Mouse (Mus musculus) adrenal gland, adult 18-20 months (tissue): ENCODE measurements around the gene Bphl. TPM values are rescaled to one million over a fixed set of nuclear protein-coding genes. Genes with fewer than 3 reads are reported as not detected.
A peak's percentile ranks its signal among the peaks of the same experiment; 100 is the strongest.
"Not testable (repeated sequence)": the region's sequence is repeated elsewhere in the genome, so short reads cannot be mapped to it uniquely, and the experiment has no call there.

ENCODE experiments used
- DNase-seq, 2 experiments: peaks; one replicate each; pipeline ENCODE4 v3.0.0; 2021 to 2022; ENCODE audit warnings: low spot score in 2 of 2
- total RNA-seq, 2 experiments: library from RNA; stranded (reverse); gene quantifications; 1 replicate in 1 of 2; 2 replicates in 1 of 2; pipeline ENCODE4 v1.2.3; 2021

Gene Bphl
- total RNA-seq, 2 experiments from 2014 or later = 81.0 to 98.3 TPM

- DNase-seq = no peak
Observed at GRCm38 (mm10) chr13:34087052-34087812, 49.8 kb downstream of the Bphl start.

GRCm38 (mm10) chr13:34088201-34088649 is 50.8 kb downstream of the Bphl start:
- not testable (repeated sequence) for DNase-seq

- DNase-seq = no peak
Observed at GRCm38 (mm10) chr13:34088871-34089288, 51.5 kb downstream of the Bphl start.

GRCm38 (mm10) chr13:34089358-34089757 is 52.0 kb downstream of the Bphl start:
- no peak for DNase-seq

DNA sequence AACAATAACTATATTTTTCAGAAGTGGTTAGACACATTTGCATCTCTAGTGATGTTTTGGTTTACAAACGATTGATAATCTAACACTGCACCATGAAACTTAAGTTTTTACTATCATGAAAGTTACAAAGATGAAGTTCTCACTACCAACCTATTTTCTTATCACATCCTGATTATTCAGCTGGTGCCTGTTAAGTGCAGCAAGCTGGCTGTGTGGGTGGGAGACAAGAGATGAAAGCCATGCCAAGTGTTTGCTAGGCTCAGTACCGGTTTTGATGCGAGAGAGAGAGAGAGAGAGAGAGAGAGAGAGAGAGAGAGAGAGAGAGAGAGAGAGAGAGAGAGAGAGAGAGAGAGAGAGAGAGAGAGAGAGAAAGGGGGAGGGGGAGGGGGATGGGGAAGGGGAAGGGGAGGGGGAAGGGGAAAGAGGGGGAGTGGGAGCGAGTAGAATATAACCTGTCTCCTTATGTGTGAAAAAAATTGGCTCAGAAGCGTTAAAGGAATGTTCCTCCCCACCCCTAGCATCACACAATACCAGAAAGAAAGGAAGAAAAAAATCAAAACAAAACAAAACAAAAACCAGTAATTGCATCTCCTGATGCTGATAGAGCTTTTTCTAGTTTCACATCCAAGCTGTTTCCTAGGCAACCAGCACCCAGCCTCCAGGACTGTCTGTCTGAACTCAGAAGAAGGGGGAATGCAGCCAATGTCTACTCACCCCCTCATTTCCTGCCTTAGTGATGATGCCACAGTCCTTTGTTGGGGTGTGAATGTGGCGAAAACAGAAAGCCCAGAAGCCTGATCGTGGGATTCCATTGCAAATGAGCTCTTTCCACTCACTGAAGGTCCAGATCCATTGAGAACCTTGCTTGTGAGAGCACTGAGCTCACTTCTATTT is 58.4 kb downstream of the Bphl start:
- no peak for DNase-seq

DNA sequence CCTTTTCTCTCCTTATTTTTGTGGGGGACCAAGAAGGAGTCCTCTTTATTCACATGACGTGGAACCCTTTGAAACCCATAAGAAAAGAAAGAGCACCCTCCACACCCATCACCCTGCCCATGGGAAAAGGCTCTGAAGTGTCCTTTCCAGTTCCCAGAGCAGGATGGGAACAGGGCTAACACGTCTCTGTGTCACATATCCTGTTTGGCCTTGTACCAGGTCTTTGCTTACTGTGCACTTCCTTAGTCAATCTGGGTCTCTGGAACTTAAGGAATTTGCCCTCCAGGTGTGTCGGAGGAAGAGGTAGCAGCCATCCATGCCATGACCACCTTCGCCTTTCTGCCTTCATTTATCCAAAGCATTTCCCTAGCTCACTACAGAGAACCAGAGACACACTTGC is 59.1 kb downstream of the Bphl start:
- no peak for DNase-seq

DNA sequence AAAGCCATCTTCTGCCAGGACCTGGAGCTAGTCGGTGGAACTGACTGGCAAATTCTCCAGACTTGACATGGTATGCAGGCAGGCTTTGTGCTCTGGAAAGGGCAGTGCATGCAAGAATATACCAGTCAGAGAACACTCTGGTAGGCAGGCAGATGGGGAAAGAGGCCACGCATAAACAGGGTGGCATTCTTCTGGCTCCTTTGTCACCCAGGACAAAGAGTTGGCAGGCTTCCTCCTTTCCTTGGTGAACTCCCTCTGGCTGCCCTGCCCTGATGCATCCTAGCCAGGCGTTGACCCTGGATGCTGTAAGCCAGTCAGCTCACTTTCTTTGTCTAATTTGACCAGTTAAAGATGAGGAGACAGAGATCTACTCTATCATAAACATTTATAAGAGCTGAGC is 59.7 kb downstream of the Bphl start:
- no peak for DNase-seq

DNA sequence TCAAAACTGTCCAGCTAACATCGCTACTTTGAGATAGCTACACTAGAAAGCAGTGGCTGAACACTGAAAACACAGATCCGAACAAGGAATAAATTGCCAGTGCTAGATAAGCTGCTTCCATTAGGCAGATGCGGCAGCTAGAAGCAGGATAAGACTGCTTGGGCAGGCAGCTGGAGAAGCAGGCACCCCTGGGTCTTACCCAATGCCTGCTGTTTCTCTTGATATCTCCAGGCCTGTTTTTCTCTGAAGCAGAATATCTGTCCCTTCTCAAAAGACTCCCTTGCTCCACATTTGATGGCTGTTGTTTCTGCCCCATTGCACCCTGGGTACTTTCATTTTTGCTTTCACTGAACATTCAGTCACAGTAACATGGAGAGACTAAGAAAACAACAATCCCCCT is 63.3 kb downstream of the Bphl start:
- no peak for DNase-seq

- DNase-seq = no peak
Observed at GRCm38 (mm10) chr13:34101247-34101646, 63.9 kb downstream of the Bphl start.

- DNase-seq = no peak
Observed at GRCm38 (mm10) chr13:34101908-34102307, 64.5 kb downstream of the Bphl start.

DNA sequence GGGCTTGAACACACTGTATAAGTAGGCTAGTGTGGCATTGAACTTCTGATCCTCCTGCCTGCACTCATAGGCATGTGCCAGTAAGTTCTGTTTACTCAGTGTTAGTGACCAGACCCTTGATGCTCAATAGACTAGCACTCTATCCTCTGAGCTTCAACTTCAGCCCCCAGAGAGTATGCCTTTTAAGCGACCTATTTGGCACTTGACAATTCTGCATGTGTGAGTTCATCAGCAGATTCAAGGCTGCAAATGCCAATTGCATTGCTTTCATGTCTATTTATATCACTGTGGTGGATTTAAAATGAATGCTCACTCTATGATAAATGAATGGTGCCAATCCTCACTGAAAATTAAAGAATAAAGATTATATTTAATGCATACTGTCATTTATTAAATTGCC is 68.0 kb downstream of the Bphl start:
- DNase-seq = no peak

DNA sequence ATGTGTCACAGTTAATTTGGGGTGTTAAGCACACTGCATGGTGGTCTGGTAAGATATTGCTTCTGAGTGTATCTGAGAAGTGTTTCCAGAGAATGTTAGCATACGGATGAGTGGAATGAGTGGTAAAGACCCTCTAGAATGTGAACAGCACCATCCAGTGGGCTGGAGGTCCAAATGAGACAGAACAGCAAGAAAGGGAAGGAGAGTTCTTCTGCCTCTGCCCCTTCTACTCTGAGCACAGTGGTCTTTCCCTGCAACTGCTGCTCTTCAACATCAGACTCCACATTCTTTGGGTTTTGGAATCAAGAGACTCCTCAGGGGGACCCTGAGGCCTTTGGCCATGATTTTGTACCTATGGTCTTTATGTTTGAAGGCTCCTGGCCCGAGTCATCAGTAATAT is 68.9 kb downstream of the Bphl start:
- no peak for DNase-seq

DNA sequence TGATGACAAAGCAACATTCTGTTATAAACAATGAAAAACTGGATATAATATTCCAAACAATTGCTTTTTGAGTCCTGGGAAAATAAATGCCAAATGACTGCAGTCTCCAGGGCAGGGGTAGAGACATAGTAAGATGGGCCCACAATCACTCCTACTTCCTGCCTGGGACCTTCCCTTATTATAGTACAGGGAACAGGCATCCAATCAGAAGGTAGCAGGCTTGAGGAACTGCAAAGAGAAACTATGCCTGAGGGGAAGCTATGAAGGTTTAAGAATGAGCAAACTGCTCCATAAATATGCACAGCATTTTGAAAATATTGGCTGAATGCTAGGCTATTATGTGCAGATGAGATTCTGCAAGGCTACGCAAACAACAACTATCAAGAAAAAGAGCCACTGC is 69.6 kb downstream of the Bphl start:
- no peak for DNase-seq

- no peak for DNase-seq
Observed at GRCm38 (mm10) chr13:34109035-34109676, 71.8 kb downstream of the Bphl start.

DNA sequence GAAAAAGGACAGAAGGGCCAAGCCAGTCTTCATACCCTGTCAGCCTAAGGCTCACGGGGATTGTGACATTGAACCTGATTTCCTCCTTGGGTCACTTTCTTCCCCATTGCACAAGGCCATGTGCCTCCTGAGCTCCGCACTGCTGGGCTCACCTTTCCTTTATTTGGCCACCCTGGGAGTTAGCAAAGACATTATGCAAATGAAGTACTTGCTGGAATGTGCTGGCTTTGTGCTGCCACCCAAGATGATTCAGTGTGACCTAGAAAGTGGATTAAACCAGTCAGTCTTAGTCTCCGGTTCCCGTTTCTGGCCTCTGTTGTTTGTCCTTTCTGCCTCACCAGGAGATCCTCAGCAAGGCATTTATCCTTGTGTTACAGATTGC is 72.3 kb downstream of the Bphl start:
- DNase-seq = no peak

DNA sequence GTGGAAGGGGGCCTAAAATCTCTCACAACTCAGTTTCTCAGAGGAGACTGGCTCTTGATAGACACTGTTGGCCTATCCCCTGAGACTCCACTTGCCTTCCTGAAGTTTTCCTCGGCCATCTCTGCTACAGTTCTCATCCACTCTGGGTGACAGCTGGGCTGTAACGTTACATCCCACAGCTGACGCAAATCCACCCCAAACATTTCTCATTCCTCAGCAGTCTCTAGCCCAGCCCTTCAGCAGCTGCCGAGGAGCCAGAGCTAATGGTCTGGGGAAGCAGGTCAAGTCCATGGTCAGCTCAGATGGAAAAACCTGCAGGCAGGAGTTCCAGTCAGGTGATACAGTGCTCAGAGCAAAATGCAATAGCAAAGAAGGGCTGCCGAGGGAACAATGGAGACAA is 73.6 kb downstream of the Bphl start:
- no peak for DNase-seq

GRCm38 (mm10) chr13:34111878-34112277 is 74.5 kb downstream of the Bphl start:
- no peak for DNase-seq

GRCm38 (mm10) chr13:34112369-34113081 is 75.1 kb downstream of the Bphl start:
- DNase-seq = peak in 1 of 2 experiments; percentile 60

GRCm38 (mm10) chr13:34113086-34113485 is 75.7 kb downstream of the Bphl start:
- DNase-seq = no peak

GRCm38 (mm10) chr13:34114654-34115053 is 77.3 kb downstream of the Bphl start:
- DNase-seq = no peak

GRCm38 (mm10) chr13:34116508-34116907 is 79.1 kb downstream of the Bphl start:
- no peak for DNase-seq
